Mouse (Mus musculus): ENCODE measurements around the gene Ripply2. TPM values are rescaled to one million over a fixed set of nuclear protein-coding genes. Genes with fewer than 3 reads are reported as not detected.

Gene Ripply2
- polyA plus RNA-seq, 1 experiment from 2014 or later = not detected

DNA sequence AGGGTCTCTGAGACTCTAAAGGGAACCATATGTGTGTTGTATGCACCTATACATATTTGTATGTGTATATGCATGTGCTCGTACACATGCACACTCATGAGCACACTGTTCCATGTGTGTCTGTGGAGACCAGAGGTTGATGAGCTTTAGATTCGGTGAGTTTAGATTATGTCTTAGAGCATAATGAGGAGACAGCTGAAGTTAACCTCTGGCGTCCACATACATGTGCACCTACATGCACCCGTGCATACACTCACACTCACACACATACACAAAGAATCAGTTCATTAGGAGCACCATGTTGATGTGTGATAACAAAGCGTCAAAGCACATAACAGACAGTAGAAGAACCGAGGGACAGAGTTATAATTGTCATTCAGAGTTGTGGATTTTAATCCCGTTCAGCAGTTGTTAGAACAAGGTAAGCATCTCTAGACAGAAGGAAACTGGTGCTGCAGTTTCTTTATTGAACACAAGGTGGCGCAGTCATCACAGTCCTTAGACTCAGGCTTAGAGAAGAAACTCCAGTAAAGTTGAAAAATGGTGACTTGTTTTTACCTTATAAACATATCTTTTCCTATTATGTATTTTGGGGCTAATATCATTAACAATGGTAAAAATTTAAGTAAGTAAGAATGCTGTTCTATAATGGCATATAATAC lies 12.2 kb downstream of the Ripply2 start:
- ChIA-PET CTCF (interaction anchor here (0.6 to 2.5 kb wide), 4 partner anchors 9 to 221 kb away, joined by 3 to 9 read pairs (median 4); no protein-coding TSS in a partner anchor), POLR2A (no interaction called here)
- H3K27me3 ChIP-seq = no peaks in the 10 kb centered on the region
- ATAC-seq (peak; percentile 75), DNase-seq (ENCODE audit: low read depth, low spot score) (peak; percentile 15)
- in situ Hi-C loops (cut with MboI; ENCODE audit: low pct_unique_long_range_greater_than_20kb) = loop anchor here (5.0 kb wide), 1 partner anchor 225 kb away; no protein-coding TSS in a partner anchor
- TF ChIP-seq CTCF (IDR thresholded peaks at IDR 0.05) = peak; percentile 73

DNA sequence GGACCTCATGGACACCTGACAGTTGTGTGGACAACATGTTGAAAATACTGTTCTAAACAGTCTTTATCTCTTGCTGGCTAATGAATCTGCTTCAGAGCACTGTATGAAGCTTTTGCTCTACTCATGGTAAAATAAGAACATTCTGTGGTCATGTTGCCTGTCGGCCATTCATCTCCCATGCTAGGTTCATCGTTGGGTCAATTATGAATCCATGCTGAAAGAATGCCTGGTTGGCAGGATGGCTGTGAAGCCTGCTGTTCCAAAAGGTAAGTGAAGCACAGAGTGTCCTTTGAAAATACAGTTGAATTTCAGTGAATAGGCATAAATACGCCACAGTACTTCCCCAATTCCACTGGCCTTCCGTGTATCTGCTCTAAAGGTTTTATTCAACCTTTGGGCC lies 16.9 kb downstream of the Ripply2 start:
- POLR2A ChIA-PET = no interaction called here
- CTCF ChIA-PET = no interaction called here
- DNase-seq (ENCODE audit: low read depth, low spot score) (peak; percentile 27), ATAC-seq (peak; percentile 42)
- in situ Hi-C loops (cut with MboI; ENCODE audit: low pct_unique_long_range_greater_than_20kb) = no loop called here
- no peaks in the 10 kb centered on the region for H3K27me3 ChIP-seq
- TF ChIP-seq CTCF (IDR thresholded peaks at IDR 0.05) = no peak

DNA sequence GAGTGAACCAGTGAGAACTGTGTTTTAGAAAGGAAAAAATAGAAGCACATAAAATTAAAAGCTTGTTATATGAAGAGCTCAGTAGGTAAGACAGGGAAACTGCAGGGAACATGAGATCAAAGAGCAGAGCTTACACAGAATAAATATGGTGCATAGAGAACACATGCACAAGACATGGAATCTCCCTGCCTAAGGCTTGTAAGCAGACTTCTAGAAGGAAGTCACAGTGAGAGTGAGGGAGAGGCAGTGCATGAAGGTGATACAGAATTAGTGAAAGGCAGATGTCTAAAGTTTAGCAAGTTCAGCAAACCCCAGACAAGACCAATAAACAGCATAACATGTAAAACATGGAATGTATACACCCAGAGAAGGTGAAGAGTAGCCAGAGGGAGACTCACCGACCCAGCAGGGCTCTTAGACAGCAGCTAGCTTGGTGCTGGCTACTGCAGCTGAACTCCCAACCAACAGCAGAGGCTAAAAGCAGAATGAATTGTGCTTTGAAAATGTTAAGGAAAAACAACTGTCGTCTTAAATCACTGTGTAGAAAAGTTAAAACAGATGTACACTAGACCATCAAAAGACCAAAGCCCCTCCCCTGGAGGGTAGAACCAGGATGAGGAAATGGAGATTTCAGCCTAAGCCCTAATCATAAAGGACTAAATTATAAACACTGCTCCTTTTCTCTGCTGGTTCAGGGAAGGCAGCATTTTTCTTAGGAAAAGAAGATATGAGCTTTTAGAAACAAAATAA lies 19.7 kb downstream of the Ripply2 start:
- no peak for TF ChIP-seq CTCF (IDR thresholded peaks at IDR 0.05)
- CTCF ChIA-PET = interaction anchor here (1.5 to 1.9 kb wide), 2 partner anchors 9 to 200 kb away, joined by 4 to 5 read pairs; no protein-coding TSS in a partner anchor
- in situ Hi-C loops (cut with MboI; ENCODE audit: low pct_unique_long_range_greater_than_20kb) = no loop called here
- H3K27me3 ChIP-seq = no peaks in the 10 kb centered on the region
- no peak for DNase-seq (ENCODE audit: low read depth, low spot score)
- ATAC-seq = no peak
- POLR2A ChIA-PET = no interaction called here

DNA sequence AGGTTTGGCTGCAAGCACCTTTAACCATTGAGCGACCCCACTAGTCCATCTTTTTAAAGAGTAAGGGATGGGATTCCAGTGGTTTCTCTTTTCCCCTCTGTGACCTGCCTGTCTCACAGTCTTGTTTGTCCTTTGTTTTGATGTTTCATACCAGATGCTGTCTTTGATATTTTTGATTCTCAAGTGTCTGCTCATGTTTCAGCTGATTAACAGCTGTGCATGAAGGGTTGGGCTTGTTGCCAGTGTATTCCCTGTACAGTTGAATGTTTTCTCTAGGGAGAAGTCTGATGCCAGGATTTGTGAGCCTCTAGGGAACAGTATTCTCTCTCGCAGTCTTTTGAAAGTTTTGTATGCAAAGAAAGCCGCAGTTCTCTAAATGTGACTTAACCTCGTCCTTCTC lies 34.1 kb downstream of the Ripply2 start:
- ATAC-seq = no peak
- CTCF ChIA-PET = no interaction called here

DNA sequence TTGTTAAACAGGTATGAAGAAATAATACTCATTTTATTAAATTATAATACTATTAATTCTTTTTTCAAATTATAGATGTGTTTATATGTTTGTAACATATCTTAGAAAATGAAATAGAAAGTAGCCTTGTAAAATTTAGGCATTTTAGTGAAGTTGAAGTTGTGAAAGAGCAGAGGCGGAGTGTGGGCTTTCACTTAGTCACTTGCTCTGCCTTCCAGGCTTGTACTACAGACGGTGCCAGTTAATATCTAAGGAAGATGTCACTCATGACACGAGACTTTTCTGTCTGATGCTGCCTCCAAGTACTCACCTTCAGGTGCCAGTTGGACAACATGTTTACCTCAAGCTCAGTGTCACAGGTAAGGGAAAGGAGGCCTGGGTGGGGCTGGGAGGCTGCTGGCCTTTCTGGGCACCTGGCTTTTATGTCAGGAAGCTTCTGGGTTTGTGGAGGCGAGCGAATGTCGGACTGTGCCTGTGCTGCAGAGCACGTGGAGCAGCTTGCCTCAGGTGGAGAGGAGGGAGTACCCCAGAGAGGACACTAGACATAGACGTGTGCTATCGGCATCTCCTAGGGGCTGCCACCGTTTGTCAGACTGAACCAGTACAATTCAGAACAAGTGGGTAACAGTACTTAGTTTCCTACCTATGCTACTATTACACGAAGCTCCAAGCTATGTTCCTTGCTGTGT lies 40.4 kb downstream of the Ripply2 start:
- in situ Hi-C loops (cut with MboI; ENCODE audit: low pct_unique_long_range_greater_than_20kb) = no loop called here
- TF ChIP-seq CTCF (IDR thresholded peaks at IDR 0.05) = no peak

More for the DNA sequence above, 34.1 kb downstream of the Ripply2 start:
- no peaks in the 10 kb centered on the region for H3K27me3 ChIP-seq
- POLR2A ChIA-PET = no interaction called here
- in situ Hi-C loops (cut with MboI; ENCODE audit: low pct_unique_long_range_greater_than_20kb) = no loop called here
- DNase-seq (ENCODE audit: low read depth, low spot score) = no peak
- no peak for TF ChIP-seq CTCF (IDR thresholded peaks at IDR 0.05)

DNA sequence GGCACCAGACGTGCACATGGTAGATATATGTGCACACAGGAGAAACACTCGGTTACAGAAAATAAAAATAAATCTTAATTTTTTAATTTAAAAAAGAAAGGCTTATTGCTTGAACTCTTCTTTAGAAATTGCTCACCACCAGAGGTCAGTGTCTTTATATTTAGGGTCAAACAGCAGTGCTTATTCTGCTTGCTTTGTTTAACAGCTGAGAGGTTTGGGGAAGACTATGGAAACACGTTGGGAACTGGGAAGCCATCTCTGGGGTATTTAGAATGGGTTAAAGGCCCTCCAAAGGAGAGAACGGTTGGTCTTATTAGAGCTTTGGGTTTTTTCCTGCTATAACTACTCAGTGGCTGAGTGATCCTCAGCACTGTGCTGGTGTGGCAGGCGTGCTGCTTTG lies 47.0 kb downstream of the Ripply2 start:
- no peak for TF ChIP-seq CTCF (IDR thresholded peaks at IDR 0.05)
- ATAC-seq (no peak), DNase-seq (ENCODE audit: low read depth, low spot score) (no peak)
- ChIA-PET POLR2A (no interaction called here), CTCF (interaction anchor here (1.4 kb wide), 1 partner anchor 36 kb away, joined by 3 read pairs; no protein-coding TSS in a partner anchor)
- no peaks in the 10 kb centered on the region for H3K27me3 ChIP-seq
- in situ Hi-C loops (cut with MboI; ENCODE audit: low pct_unique_long_range_greater_than_20kb) = no loop called here

More for the DNA sequence above, 40.4 kb downstream of the Ripply2 start:
- POLR2A ChIA-PET = no interaction called here
- no peaks in the 10 kb centered on the region for H3K27me3 ChIP-seq
- CTCF ChIA-PET = no interaction called here
- no peak for DNase-seq (ENCODE audit: low read depth, low spot score)
- no peak for ATAC-seq

DNA sequence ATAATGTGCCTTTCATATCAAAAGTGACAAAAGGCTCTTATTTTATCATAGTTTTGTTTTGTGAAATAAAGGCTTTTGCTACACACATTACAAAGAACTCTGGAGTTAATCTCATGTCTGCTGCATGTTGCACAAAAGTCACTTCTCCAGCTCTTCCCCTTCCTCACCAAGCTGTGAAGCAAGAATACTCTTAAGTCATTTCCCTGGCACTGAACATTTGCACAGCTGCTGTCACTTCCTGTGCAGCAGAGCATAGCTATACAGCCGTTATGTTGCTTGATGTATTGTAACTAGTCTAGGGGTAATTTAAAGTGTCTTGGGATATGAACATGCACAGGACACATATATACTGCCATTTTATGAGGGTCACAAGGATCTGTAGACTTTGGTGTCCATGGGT lies 52.8 kb downstream of the Ripply2 start:
- ChIA-PET CTCF (interaction anchor here (0.6 kb wide), 1 partner anchor 11 kb away, joined by 3 read pairs; no protein-coding TSS in a partner anchor), POLR2A (no interaction called here)
- in situ Hi-C loops (cut with MboI; ENCODE audit: low pct_unique_long_range_greater_than_20kb) = no loop called here
- ATAC-seq = no peak
- no peak for DNase-seq (ENCODE audit: low read depth, low spot score)
- TF ChIP-seq CTCF (IDR thresholded peaks at IDR 0.05) = no peak
- H3K27me3 ChIP-seq = no peaks in the 10 kb centered on the region

Other genes starting within 250 kb of the Ripply2 start
- 16.7 TPM for gene Snap91, start 134.9 kb upstream of the Ripply2 start, polyA plus RNA-seq (2021)
- gene Cyb5r4, start 6.5 kb downstream of the Ripply2 start, polyA plus RNA-seq (2021) = 44.8 TPM
- not detected for gene Mrap2, start 128.8 kb downstream of the Ripply2 start, polyA plus RNA-seq (2021)
- gene Cep162, start 240.0 kb downstream of the Ripply2 start, polyA plus RNA-seq (2021) = 13.3 TPM

Data from Patski (cell line).